Mouse (Mus musculus) G1E-ER4 (cell line): Measurements from ENCODE around the gene Frat2. TPM values are rescaled to one million over a fixed set of nuclear protein-coding genes. Genes with fewer than 3 reads are reported as not detected.

Experiments used
- GATA1 ChIP-seq: IDR thresholded peaks from one replicate; pipeline ENCODE4 v1.8.0; 2012; ENCODE audit warnings: low read length, inconsistent platforms
- polyA plus RNA-seq: library from polyadenylated mRNA; stranded (reverse); fragments of >175 nt; gene quantifications from 2 replicates; pipeline ENCODE4 v1.2.3, GENCODE M21; 2012

The Frat2 gene
- 59.0 and 72.3 TPM in 2 replicates for polyA plus RNA-seq

DNA sequence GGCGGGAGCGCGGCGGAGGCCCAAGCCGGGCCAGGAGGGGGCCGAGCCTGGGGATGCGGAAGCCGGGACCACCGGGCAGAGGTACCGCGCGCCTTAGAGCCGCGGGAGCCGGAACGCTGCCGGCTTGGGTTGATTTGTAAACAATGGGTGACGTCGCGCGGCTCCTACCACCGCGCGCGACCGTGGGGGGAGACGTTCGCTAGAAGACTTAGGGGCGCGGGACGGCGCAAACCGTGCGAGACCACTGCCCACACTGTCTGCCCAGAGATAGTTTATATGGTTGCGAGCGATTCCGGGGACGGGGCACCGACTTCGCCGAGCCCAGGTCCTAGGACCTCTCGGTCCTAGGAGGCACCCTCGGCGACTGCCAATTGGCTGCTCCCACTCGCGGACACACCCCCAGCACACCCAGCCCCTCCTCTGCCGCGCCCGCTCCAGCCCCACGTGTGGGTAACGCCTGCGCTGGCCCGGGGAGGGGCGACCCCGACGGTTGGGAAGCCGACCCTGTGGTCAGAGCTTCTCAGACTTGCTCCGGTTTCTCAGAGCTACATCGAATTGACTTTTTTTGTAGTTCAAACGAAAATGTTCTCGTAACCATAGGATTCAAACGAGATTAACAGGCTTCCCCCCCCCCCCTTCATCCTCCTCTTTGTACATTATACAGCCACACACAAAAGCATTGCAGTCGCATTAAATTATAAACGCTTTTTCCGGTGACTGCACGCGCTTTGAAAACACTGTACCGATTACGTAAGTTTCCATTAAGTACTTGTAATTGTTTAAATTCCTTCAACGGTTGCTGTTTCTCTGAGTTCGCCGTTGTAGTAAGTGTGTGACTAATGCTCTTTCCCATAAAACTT lies at the start of gene Frat2:
Frat2 (minus strand) TSS at position 141 of the 860 bp plus-strand sequence.
- TF ChIP-seq GATA1, result no peak

GRCm38 (mm10) chr19:41896319-41896711 lies 48.4 kb upstream of the Frat2 start:
- no peak for TF ChIP-seq GATA1

- no peak for TF ChIP-seq GATA1
These were observed 47.8 kb upstream of the Frat2 start, which contains the start of gene Rrp12 for GRCm38 (mm10) chr19:41895460-41896318. Gene Rrp12, minus strand, starts transcription at chr19:41896173.

GRCm38 (mm10) chr19:41894959-41895358 lies 47.0 kb upstream of the Frat2 start:
- TF ChIP-seq GATA1, result no peak

GRCm38 (mm10) chr19:41888191-41888590 lies 40.3 kb upstream of the Frat2 start:
- TF ChIP-seq GATA1, result peak; percentile 86

GRCm38 (mm10) chr19:41883882-41884281 lies 36.0 kb upstream of the Frat2 start:
- TF ChIP-seq GATA1, result no peak

DNA sequence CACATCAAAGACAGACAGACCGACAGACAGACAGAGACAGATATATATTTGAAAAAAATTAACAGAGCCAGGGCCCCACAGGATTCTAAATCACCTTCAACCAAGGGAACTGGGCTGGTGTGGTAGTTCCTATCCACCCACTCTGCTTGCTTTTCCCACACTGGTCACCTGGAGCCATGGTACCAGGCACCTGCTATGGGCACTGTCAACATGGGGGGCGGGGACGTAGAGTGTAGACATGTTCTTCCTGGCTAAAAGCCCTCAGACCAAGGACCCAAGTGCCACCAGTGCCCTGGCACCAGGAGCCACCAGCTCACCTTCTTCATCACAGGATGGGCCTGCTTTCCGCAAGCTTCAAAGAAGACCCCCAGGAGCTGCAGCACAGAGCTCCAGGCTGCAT lies 33.9 kb upstream of the Frat2 start:
- no peak for TF ChIP-seq GATA1

DNA sequence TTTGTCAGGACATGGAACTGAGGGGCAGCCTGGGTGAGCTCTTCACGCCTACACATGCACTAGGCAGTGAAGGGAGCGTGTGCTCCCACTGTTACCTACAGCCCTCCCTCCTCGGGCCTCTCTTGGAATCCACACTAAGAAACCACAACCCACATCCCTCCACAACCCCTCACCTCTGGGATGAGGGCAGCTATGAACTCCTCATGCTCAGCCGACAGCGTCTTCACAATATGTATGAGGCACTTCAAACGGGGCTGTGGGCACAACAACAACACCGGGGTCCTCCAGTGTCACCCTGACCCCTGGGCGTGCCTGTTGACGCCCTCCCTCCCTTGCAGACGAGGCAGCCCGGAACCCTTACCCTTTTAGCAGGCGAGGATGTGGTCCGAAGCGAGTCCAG lies 26.4 kb upstream of the Frat2 start:
- no peak for TF ChIP-seq GATA1

- TF ChIP-seq GATA1, result no peak
These were observed 24.4 kb upstream of the Frat2 start for GRCm38 (mm10) chr19:41872285-41872684.

GRCm38 (mm10) chr19:41869296-41869695 lies 21.4 kb upstream of the Frat2 start:
- no peak for TF ChIP-seq GATA1

DNA sequence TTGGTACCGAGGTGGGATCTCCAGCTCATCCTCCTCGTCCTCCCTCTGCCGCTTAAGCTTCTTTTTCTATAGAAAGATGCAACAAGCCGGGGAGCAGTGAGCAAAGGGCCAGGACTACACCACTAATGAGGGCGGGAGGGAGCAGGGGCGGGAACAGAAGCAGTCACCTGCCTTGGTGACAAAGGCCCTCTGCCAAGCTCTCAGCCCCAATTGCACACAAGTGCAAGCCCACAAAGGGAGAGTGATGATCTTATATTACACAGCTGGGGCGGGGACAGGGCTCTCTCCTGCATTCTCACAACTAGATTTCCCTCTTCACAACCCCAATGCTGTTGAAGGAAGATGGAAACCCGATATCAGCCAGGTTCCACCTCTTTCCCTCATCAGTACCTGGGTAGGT lies 18.8 kb upstream of the Frat2 start:
- no peak for TF ChIP-seq GATA1

GRCm38 (mm10) chr19:41857816-41858310 lies 9.9 kb upstream of the Frat2 start:
- TF ChIP-seq GATA1, result no peak

- TF ChIP-seq GATA1, result peak; percentile 68
These were observed 9.3 kb upstream of the Frat2 start for GRCm38 (mm10) chr19:41857086-41857762.

- no peak for TF ChIP-seq GATA1
These were observed 4.5 kb upstream of the Frat2 start for GRCm38 (mm10) chr19:41852423-41852822.

GRCm38 (mm10) chr19:41850719-41851543 lies 3.0 kb upstream of the Frat2 start:
- TF ChIP-seq GATA1, result no peak
